Mouse (Mus musculus): ENCODE results near the gene Carmil1.

DNA sequence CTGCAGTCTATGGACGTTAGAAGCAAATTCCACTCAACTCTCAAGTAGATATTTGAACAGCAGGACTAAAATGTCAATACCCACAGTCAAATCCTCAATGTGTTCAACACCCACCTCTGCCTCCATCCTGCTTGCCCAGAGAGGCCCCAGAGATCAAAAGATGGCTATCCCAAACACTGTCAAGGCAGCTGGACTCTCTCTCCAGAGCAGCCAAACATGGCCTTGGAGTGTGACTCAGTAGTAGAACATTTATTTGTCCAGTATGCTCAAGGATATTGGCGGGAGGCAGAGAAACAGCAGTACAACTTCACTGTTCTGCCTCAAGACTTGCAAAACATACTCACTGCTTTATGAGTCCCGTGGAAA lies 11.5 kb downstream of the Carmil1 start:
- TF ChIP-seq GATA1 (IDR thresholded peaks at IDR 0.05; ENCODE audit: borderline replicate concordance, low read length), result no peak
- TF ChIP-seq FLI1 (IDR thresholded peaks at IDR 0.05; ENCODE audit: low read length), result no peak
